Mouse (Mus musculus): ENCODE results near the gene Tfdp1.

The Tfdp1 gene

GRCm38 (mm10) chr8:13352601-13353000 is 14.1 kb downstream of the Tfdp1 start:
- no peak for DNase-seq (ENCODE audit: low read depth in 1 of 2, low spot score in 2 of 2)

- no peak for DNase-seq (ENCODE audit: low read depth in 1 of 2, low spot score in 2 of 2)
Measured at GRCm38 (mm10) chr8:13353155-13353833, 14.7 kb downstream of the Tfdp1 start.

- no peak for DNase-seq (ENCODE audit: low read depth in 1 of 2, low spot score in 2 of 2)
Measured at GRCm38 (mm10) chr8:13353883-13354282, 15.3 kb downstream of the Tfdp1 start.

GRCm38 (mm10) chr8:13356221-13356620 is 17.7 kb downstream of the Tfdp1 start:
- DNase-seq (ENCODE audit: low read depth in 1 of 2, low spot score in 2 of 2), result no peak

GRCm38 (mm10) chr8:13356681-13357080 is 18.1 kb downstream of the Tfdp1 start:
- DNase-seq (ENCODE audit: low read depth in 1 of 2, low spot score in 2 of 2), result no peak

GRCm38 (mm10) chr8:13360213-13360612 is 21.7 kb downstream of the Tfdp1 start:
- no peak for DNase-seq (ENCODE audit: low read depth in 1 of 2, low spot score in 2 of 2)

GRCm38 (mm10) chr8:13361865-13362264 is 23.3 kb downstream of the Tfdp1 start:
- peak in 1 of 2 experiments; percentile 37 for DNase-seq (ENCODE audit: low read depth in 1 of 2, low spot score in 2 of 2)

GRCm38 (mm10) chr8:13373151-13373662 is 34.7 kb downstream of the Tfdp1 start:
- DNase-seq (ENCODE audit: low read depth in 1 of 2, low spot score in 2 of 2), result no peak

- no peak for DNase-seq (ENCODE audit: low read depth in 1 of 2, low spot score in 2 of 2)
Measured at GRCm38 (mm10) chr8:13381630-13382029, 43.1 kb downstream of the Tfdp1 start.

GRCm38 (mm10) chr8:13382536-13382935 is 44.0 kb downstream of the Tfdp1 start:
- no peak for DNase-seq (ENCODE audit: low read depth in 1 of 2, low spot score in 2 of 2)

- DNase-seq (ENCODE audit: low read depth in 1 of 2, low spot score in 2 of 2), result no peak
Measured at GRCm38 (mm10) chr8:13382999-13383398, 44.4 kb downstream of the Tfdp1 start.

- DNase-seq (ENCODE audit: low read depth in 1 of 2, low spot score in 2 of 2), result no peak
Measured at GRCm38 (mm10) chr8:13386366-13386765, 47.8 kb downstream of the Tfdp1 start.

GRCm38 (mm10) chr8:13387728-13388127 is 49.2 kb downstream of the Tfdp1 start:
- DNase-seq (ENCODE audit: low read depth in 1 of 2, low spot score in 2 of 2), result no peak

GRCm38 (mm10) chr8:13388744-13389143 is 50.2 kb downstream of the Tfdp1 start:
- DNase-seq (ENCODE audit: low read depth in 1 of 2, low spot score in 2 of 2), result no peak

- DNase-seq (ENCODE audit: low read depth in 1 of 2, low spot score in 2 of 2), result no peak
Measured at GRCm38 (mm10) chr8:13393869-13394268, 55.3 kb downstream of the Tfdp1 start.

GRCm38 (mm10) chr8:13396725-13397124 is 58.2 kb downstream of the Tfdp1 start, which contains the start of gene Atp4b:
Gene Atp4b (minus strand): TSS chr8:13396825.
- DNase-seq (ENCODE audit: low read depth in 1 of 2, low spot score in 2 of 2), result no peak

- no peak for DNase-seq (ENCODE audit: low read depth in 1 of 2, low spot score in 2 of 2)
Measured at GRCm38 (mm10) chr8:13403517-13403916, 65.0 kb downstream of the Tfdp1 start.

- no peak for DNase-seq (ENCODE audit: low read depth in 1 of 2, low spot score in 2 of 2)
Measured at GRCm38 (mm10) chr8:13404666-13405131, 66.1 kb downstream of the Tfdp1 start, which contains the start of gene Grk1. Gene Grk1 (plus strand): TSS chr8:13405081.

GRCm38 (mm10) chr8:13406011-13406410 is 67.5 kb downstream of the Tfdp1 start:
- DNase-seq (ENCODE audit: low read depth in 1 of 2, low spot score in 2 of 2), result no peak

- DNase-seq (ENCODE audit: low read depth in 1 of 2, low spot score in 2 of 2), result peak in 1 of 2 experiments; percentile 18
Measured at GRCm38 (mm10) chr8:13411597-13411996, 73.0 kb downstream of the Tfdp1 start.

- DNase-seq (ENCODE audit: low read depth in 1 of 2, low spot score in 2 of 2), result no peak
Measured at GRCm38 (mm10) chr8:13412891-13413558, 74.5 kb downstream of the Tfdp1 start.

GRCm38 (mm10) chr8:13413823-13414390 is 75.4 kb downstream of the Tfdp1 start:
- DNase-seq (ENCODE audit: low read depth in 1 of 2, low spot score in 2 of 2), result no peak
